Mouse (Mus musculus): ENCODE measurements around the gene Slc26a6. TPM values are rescaled to one million over a fixed set of nuclear protein-coding genes. Genes with fewer than 3 reads are reported as not detected.

The Slc26a6 gene
- polyA plus RNA-seq, 1 experiment from 2014 or later: 6.3 TPM

DNA sequence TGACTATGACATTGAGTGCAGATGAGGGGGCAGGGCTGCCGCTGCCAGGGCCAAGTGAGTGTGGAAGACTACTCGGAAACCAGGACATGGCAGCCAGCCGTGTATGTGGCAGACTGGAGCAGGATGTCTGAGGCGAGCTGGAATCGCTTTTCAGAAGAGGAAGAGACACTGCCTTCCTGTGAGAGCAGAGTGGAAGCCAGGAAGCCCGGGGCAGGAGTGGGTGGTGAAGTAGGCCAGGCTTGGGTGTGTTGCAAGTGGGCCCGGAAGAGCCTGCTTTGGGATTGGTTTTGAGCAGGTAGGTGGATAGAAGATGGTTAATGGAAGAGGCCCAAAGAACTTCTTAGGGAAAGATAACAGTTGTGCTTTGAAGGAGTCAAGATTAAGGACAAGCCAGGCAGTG, 37.5 kb upstream of the Slc26a6 start:
- no peaks in the 10 kb centered on the region for H3K9me3 ChIP-seq (replicated peaks; ENCODE audit: control insufficient read depth, low read length)
- no peaks in the 10 kb centered on the region for H3K27me3 ChIP-seq (ENCODE audit: control insufficient read depth, insufficient read depth, low read length)
- no peak overlapping the region for H3K4me3 ChIP-seq (ENCODE audit: low read depth, low read length)
- 73% methylated on average over 7 of the region's 7 CpGs for WGBS (ENCODE audit: insufficient replicate concordance)
- no peaks in the 10 kb centered on the region for H3K4me1 ChIP-seq (ENCODE audit: control insufficient read depth, insufficient read depth, low read length)
- H3K9ac ChIP-seq (ENCODE audit: low read depth, low read length): no peak overlapping the region
- H3K36me3 ChIP-seq (ENCODE audit: control insufficient read depth, insufficient read depth, low read length): peaks cover 10% of the 10 kb centered on the region
- no peak overlapping the region for H3K4me2 ChIP-seq
- H3K27ac ChIP-seq (ENCODE audit: low read depth, low read length): no peak overlapping the region
- no peak for ATAC-seq (replicated peaks; ENCODE audit: insufficient number of reproducible peaks, low FRiP score, low TSS enrichment)

GRCm38 (mm10) chr9:108819495-108819894, 33.6 kb upstream of the Slc26a6 start:
- Histone ChIP-seq H3K4me2 (no peak overlapping the region), H3K9ac (ENCODE audit: low read depth, low read length) (no peak overlapping the region), H3K4me3 (ENCODE audit: low read depth, low read length) (no peak overlapping the region), H3K9me3 (replicated peaks; ENCODE audit: control insufficient read depth, low read length) (no peaks in the 10 kb centered on the region), H3K27ac (ENCODE audit: low read depth, low read length) (no peak overlapping the region), H3K27me3 (ENCODE audit: control insufficient read depth, insufficient read depth, low read length) (peaks cover 16% of the 10 kb centered on the region), H3K36me3 (ENCODE audit: control insufficient read depth, insufficient read depth, low read length) (peaks cover 7% of the 10 kb centered on the region), H3K4me1 (ENCODE audit: control insufficient read depth, insufficient read depth, low read length) (no peaks in the 10 kb centered on the region)
- ATAC-seq (replicated peaks; ENCODE audit: insufficient number of reproducible peaks, low FRiP score, low TSS enrichment): no peak
- 63% methylated on average over 3 of the region's 3 CpGs for WGBS (ENCODE audit: insufficient replicate concordance)

DNA sequence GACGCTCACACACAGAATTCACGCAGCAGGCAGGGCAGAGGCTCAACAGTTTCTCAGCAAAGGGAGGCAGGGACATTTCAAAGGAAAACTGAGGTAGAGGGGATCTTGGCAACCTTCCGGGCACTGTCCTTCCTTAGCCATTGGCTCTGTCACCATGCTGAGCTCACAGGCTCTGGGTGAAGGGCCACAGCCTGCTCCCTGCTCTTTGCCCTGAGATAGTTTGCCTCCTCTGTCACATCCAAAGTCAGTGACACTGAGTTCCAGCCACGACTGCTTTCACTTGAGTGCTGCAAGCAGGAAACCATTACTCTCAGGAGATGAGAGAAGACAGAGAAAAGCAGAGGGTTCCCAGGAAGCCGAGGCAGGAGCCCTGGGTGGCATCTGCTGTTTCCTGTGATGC, 33.0 kb upstream of the Slc26a6 start:
- H3K4me3 ChIP-seq (ENCODE audit: low read depth, low read length): no peak overlapping the region
- no peak overlapping the region for H3K4me2 ChIP-seq
- H3K27ac ChIP-seq (ENCODE audit: low read depth, low read length): no peak overlapping the region
- H3K27me3 ChIP-seq (ENCODE audit: control insufficient read depth, insufficient read depth, low read length): peaks cover 22% of the 10 kb centered on the region
- 65% methylated on average over 5 of the region's 5 CpGs for WGBS (ENCODE audit: insufficient replicate concordance)
- no peaks in the 10 kb centered on the region for H3K4me1 ChIP-seq (ENCODE audit: control insufficient read depth, insufficient read depth, low read length)
- no peak overlapping the region for H3K9ac ChIP-seq (ENCODE audit: low read depth, low read length)
- peaks cover 3% of the 10 kb centered on the region; the same call in 1 of the 2 replicates for H3K36me3 ChIP-seq (ENCODE audit: control insufficient read depth, insufficient read depth, low read length)
- no peak for ATAC-seq (replicated peaks; ENCODE audit: insufficient number of reproducible peaks, low FRiP score, low TSS enrichment)
- no peaks in the 10 kb centered on the region for H3K9me3 ChIP-seq (replicated peaks; ENCODE audit: control insufficient read depth, low read length)

GRCm38 (mm10) chr9:108824144-108824685, 28.9 kb upstream of the Slc26a6 start:
- no peaks in the 10 kb centered on the region for H3K36me3 ChIP-seq (ENCODE audit: control insufficient read depth, insufficient read depth, low read length)
- H3K27me3 ChIP-seq (ENCODE audit: control insufficient read depth, insufficient read depth, low read length): peaks cover 61% of the 10 kb centered on the region
- H3K27ac ChIP-seq (ENCODE audit: low read depth, low read length): no peak overlapping the region
- H3K4me2 ChIP-seq: no peak overlapping the region; the same call in 1 of the 2 replicates
- WGBS (ENCODE audit: insufficient replicate concordance): 3% methylated on average over 25 of the region's 25 CpGs
- H3K4me1 ChIP-seq (ENCODE audit: control insufficient read depth, insufficient read depth, low read length): peaks cover 12% of the 10 kb centered on the region
- no peak overlapping the region for H3K9ac ChIP-seq (ENCODE audit: low read depth, low read length)
- no peak for ATAC-seq (replicated peaks; ENCODE audit: insufficient number of reproducible peaks, low FRiP score, low TSS enrichment)
- H3K9me3 ChIP-seq (replicated peaks; ENCODE audit: control insufficient read depth, low read length): no peaks in the 10 kb centered on the region
- H3K4me3 ChIP-seq (ENCODE audit: low read depth, low read length): peak overlapping the region; percentile 8; the same call in 1 of the 2 replicates

- ATAC-seq (replicated peaks; ENCODE audit: insufficient number of reproducible peaks, low FRiP score, low TSS enrichment): no peak
- no peaks in the 10 kb centered on the region for H3K9me3 ChIP-seq (replicated peaks; ENCODE audit: control insufficient read depth, low read length)
- H3K27ac ChIP-seq (ENCODE audit: low read depth, low read length): no peak overlapping the region
- peaks cover 12% of the 10 kb centered on the region for H3K4me1 ChIP-seq (ENCODE audit: control insufficient read depth, insufficient read depth, low read length)
- H3K9ac ChIP-seq (ENCODE audit: low read depth, low read length): no peak overlapping the region
- under 1% methylated on average over 31 of the region's 31 CpGs for WGBS (ENCODE audit: insufficient replicate concordance)
- H3K36me3 ChIP-seq (ENCODE audit: control insufficient read depth, insufficient read depth, low read length): no peaks in the 10 kb centered on the region
- peaks cover 68% of the 10 kb centered on the region for H3K27me3 ChIP-seq (ENCODE audit: control insufficient read depth, insufficient read depth, low read length)
- no peak overlapping the region for H3K4me2 ChIP-seq
- peak overlapping the region; percentile 8; the same call in 1 of the 2 replicates for H3K4me3 ChIP-seq (ENCODE audit: low read depth, low read length)
These were observed 28.2 kb upstream of the Slc26a6 start for GRCm38 (mm10) chr9:108824755-108825413.

- peaks cover 12% of the 10 kb centered on the region for H3K4me1 ChIP-seq (ENCODE audit: control insufficient read depth, insufficient read depth, low read length)
- H3K27me3 ChIP-seq (ENCODE audit: control insufficient read depth, insufficient read depth, low read length): peaks cover 78% of the 10 kb centered on the region
- no peak within 1 kb of the TSS for H3K27ac ChIP-seq (ENCODE audit: low read depth, low read length)
- 2% methylated on average over 59 of the region's 70 CpGs for WGBS (ENCODE audit: insufficient replicate concordance)
- ATAC-seq (replicated peaks; ENCODE audit: insufficient number of reproducible peaks, low FRiP score, low TSS enrichment): no peak
- H3K4me3 ChIP-seq (ENCODE audit: low read depth, low read length): peak within 1 kb of the TSS; percentile 45
- peak within 1 kb of the TSS; percentile 81 for H3K4me2 ChIP-seq
- no peak within 1 kb of the TSS for H3K9ac ChIP-seq (ENCODE audit: low read depth, low read length)
- no peaks in the 10 kb centered on the region for H3K9me3 ChIP-seq (replicated peaks; ENCODE audit: control insufficient read depth, low read length)
- no peaks in the 10 kb centered on the region for H3K36me3 ChIP-seq (ENCODE audit: control insufficient read depth, insufficient read depth, low read length)
These were observed 27.0 kb upstream of the Slc26a6 start, which contains the start of gene Celsr3 for GRCm38 (mm10) chr9:108825820-108826699. Celsr3 (plus strand) TSS chr9:108826320.

- Histone ChIP-seq H3K9ac (ENCODE audit: low read depth, low read length) (no peak overlapping the region), H3K4me3 (ENCODE audit: low read depth, low read length) (peak overlapping the region; percentile 39), H3K27ac (ENCODE audit: low read depth, low read length) (no peak overlapping the region), H3K36me3 (ENCODE audit: control insufficient read depth, insufficient read depth, low read length) (no peaks in the 10 kb centered on the region), H3K4me2 (peak overlapping the region; percentile 81), H3K4me1 (ENCODE audit: control insufficient read depth, insufficient read depth, low read length) (peaks cover 16% of the 10 kb centered on the region), H3K9me3 (replicated peaks; ENCODE audit: control insufficient read depth, low read length) (no peaks in the 10 kb centered on the region), H3K27me3 (ENCODE audit: control insufficient read depth, insufficient read depth, low read length) (peaks cover 86% of the 10 kb centered on the region)
- 0 out of 2 replicates have a peak, but pooled peaks have one; percentile 8 for ATAC-seq (replicated peaks; ENCODE audit: insufficient number of reproducible peaks, low FRiP score, low TSS enrichment)
- 2% methylated on average over 39 of the region's 39 CpGs for WGBS (ENCODE audit: insufficient replicate concordance)
These were observed 26.3 kb upstream of the Slc26a6 start for GRCm38 (mm10) chr9:108826700-108827340.

DNA sequence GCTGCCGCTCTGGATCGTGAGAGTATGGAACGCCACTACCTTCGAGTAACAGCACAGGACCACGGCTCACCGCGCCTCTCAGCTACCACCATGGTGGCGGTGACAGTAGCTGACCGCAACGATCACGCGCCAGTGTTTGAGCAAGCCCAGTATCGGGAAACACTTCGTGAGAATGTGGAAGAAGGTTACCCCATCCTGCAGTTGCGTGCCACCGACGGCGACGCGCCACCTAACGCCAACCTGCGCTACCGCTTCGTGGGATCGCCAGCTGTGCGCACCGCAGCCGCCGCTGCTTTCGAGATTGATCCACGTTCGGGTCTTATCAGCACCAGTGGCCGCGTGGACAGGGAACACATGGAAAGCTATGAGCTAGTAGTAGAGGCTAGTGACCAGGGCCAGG, 25.6 kb upstream of the Slc26a6 start:
- Histone ChIP-seq H3K9me3 (replicated peaks; ENCODE audit: control insufficient read depth, low read length) (no peaks in the 10 kb centered on the region), H3K4me2 (peak overlapping the region; percentile 81), H3K27me3 (ENCODE audit: control insufficient read depth, insufficient read depth, low read length) (peaks cover 89% of the 10 kb centered on the region), H3K27ac (ENCODE audit: low read depth, low read length) (no peak overlapping the region), H3K4me1 (ENCODE audit: control insufficient read depth, insufficient read depth, low read length) (peaks cover 20% of the 10 kb centered on the region), H3K9ac (ENCODE audit: low read depth, low read length) (no peak overlapping the region), H3K4me3 (ENCODE audit: low read depth, low read length) (peak overlapping the region; percentile 39), H3K36me3 (ENCODE audit: control insufficient read depth, insufficient read depth, low read length) (no peaks in the 10 kb centered on the region)
- ATAC-seq (replicated peaks; ENCODE audit: insufficient number of reproducible peaks, low FRiP score, low TSS enrichment): no peak
- 6% methylated on average over 34 of the region's 34 CpGs for WGBS (ENCODE audit: insufficient replicate concordance)
